Mouse (Mus musculus) midbrain, embryonic 13.5 days (tissue): ENCODE data around the gene Snd1. TPM values are rescaled to one million over a fixed set of nuclear protein-coding genes. Genes with fewer than 3 reads are reported as not detected.

Source experiments
- ATAC-seq: fragments of 200-750 bp; cut with Nextera tagmentation; 2 replicates; pipeline ENCODE4 v1.8.0; 2017; ENCODE audit warnings: mild to moderate bottlenecking, moderate TSS enrichment, moderate library complexity
- H3K27ac ChIP-seq: fragments of 300-500 bp; sonication (generic); 2 replicates; pipeline ENCODE4 v1.5.1; 2015; ENCODE audit warnings: inconsistent platforms, mild to moderate bottlenecking, moderate library complexity
- H3K27me3 ChIP-seq: fragments of 300-500 bp; sonication (generic); 2 replicates; pipeline ENCODE4 v1.6.1; 2015; ENCODE audit warnings: mild to moderate bottlenecking, inconsistent platforms
- H3K36me3 ChIP-seq: fragments of 300-500 bp; sonication (generic); 2 replicates; pipeline ENCODE4 v1.6.1; 2015; ENCODE audit warnings: mild to moderate bottlenecking, inconsistent platforms
- H3K4me1 ChIP-seq: fragments of 300-500 bp; sonication (generic); replicated peaks from 2 replicates; pipeline ENCODE4 v1.6.1; 2015; ENCODE audit warnings: inconsistent platforms
- H3K4me2 ChIP-seq: fragments of 300-500 bp; sonication (generic); replicated peaks from 2 replicates; pipeline ENCODE4 v1.6.1; 2015; ENCODE audit warnings: moderate library complexity, mild to moderate bottlenecking, inconsistent platforms
- H3K4me3 ChIP-seq: fragments of 300-500 bp; sonication (generic); replicated peaks from 2 replicates; pipeline ENCODE4 v1.5.1; 2015; ENCODE audit warnings: mild to moderate bottlenecking, inconsistent platforms
- H3K9ac ChIP-seq: fragments of 300-500 bp; sonication (generic); replicated peaks from 2 replicates; pipeline ENCODE4 v1.6.1; 2015; ENCODE audit warnings: mild to moderate bottlenecking, inconsistent platforms
- H3K9me3 ChIP-seq: fragments of 300-500 bp; sonication (generic); 2 replicates; pipeline ENCODE4 v1.6.1; 2016; ENCODE audit warnings: mild to moderate bottlenecking, inconsistent platforms
- WGBS: fragments of 180-500 bp; shearing (Covaris S2); methylation state at CpG from one replicate; pipeline ENCODE4 v1.1.7; 2015; 5-methylcytosine and 5-hydroxymethylcytosine counted together
- polyA plus RNA-seq: library from polyadenylated mRNA; unstranded; fragments of >200 nt; fragmentation: Nextera tagmentation; extraction: Ambion mirVana; gene quantifications from 2 replicates; pipeline ENCODE4 v1.2.1, GENCODE M21; 2015

Gene Snd1
- polyA plus RNA-seq, 1 experiment from 2014 or later: 86.5 TPM

DNA sequence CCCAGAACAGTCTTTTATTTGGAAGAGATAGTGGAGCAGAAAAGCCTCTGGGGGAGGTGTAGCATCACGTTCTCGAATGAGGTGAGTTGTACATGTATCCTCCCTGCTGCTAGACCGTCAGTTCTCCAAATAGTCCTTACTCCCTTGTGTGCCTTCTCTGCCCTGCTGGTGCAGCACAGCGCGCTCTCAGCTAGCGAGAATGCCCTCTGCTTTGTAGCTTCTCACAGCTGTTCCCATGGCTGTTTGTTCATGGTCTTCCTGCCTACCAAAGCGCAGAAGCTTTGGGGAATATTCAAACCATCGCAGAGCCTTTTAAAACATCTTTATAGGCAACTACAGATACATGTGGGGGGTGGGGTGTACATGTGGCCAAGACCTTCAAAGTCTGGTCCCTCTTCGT, 374.0 kb downstream of the Snd1 start:
- Histone ChIP-seq H3K36me3 (no peaks in the 10 kb centered on the region), H3K27me3 (no peaks in the 10 kb centered on the region), H3K27ac (0 out of 2 replicates have a peak overlapping the region, but pooled peaks have one; percentile 15), H3K9me3 (no peaks in the 10 kb centered on the region), H3K4me1 (peaks cover 57% of the 10 kb centered on the region), H3K9ac (no peak overlapping the region), H3K4me2 (no peak overlapping the region), H3K4me3 (no peak overlapping the region)
- peak; percentile 18; the same call in 1 of the 2 replicates for ATAC-seq
- WGBS: 56% methylated on average over 9 of the region's 9 CpGs

DNA sequence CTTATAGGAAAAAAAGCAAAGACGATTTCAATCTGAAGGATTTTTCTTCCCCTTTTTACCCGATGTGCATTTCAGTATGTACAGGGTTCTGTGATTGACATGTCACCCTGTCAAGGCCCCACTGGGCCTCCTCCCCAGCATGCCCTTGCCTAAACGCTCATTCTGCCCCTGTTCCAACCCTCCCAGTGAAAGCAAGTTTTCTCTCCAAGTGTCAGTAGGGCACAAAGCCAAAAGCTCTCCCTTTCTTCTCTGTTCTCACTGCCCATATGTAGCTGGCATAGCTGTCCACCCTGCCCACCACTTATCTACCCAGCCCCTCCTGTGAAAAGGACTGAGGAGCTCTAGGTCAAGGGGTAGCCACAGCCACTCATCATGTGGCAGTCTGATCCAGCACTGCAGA, 374.4 kb downstream of the Snd1 start:
- WGBS: 39% methylated on average over 3 of the region's 3 CpGs
- Histone ChIP-seq H3K4me1 (peaks cover 61% of the 10 kb centered on the region), H3K27ac (no peak overlapping the region), H3K36me3 (no peaks in the 10 kb centered on the region), H3K4me3 (no peak overlapping the region), H3K9ac (no peak overlapping the region), H3K4me2 (no peak overlapping the region), H3K27me3 (no peaks in the 10 kb centered on the region), H3K9me3 (no peaks in the 10 kb centered on the region)
- 0 out of 2 replicates have a peak, but pooled peaks have one; percentile 34 for ATAC-seq

DNA sequence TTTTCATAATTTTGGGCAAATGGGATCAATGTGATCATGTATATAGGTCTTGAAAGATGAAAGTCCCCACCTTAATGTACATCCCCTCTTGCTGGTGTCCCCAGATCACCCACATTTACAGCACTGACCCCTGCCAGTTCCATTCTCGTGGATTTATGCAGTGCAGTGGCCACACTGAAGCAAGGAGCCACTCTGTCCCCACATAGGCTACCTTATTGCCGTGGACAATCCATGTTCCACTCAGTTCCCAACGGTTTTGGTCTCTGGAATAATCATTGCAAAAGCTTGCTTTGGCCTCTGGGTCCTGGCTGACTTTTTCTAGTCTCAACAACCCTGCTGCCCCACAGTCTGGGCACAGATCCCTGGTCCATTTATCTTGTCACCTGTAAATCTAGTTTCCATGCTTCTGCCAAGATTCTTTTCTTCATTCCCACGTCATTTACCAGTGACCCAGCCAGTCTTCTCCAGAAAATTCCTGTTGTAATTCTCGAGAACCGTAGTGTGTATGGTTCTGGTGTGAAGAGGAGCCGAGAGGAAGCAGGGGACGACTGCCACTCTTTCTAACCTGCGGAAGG, 375.5 kb downstream of the Snd1 start:
- H3K4me3 ChIP-seq: no peak overlapping the region
- H3K9ac ChIP-seq: no peak overlapping the region
- no peaks in the 10 kb centered on the region for H3K9me3 ChIP-seq
- no peak overlapping the region for H3K4me2 ChIP-seq
- 92% methylated on average over 9 of the region's 9 CpGs for WGBS
- peaks cover 62% of the 10 kb centered on the region for H3K4me1 ChIP-seq
- no peaks in the 10 kb centered on the region for H3K27me3 ChIP-seq
- no peak overlapping the region for H3K27ac ChIP-seq
- no peaks in the 10 kb centered on the region for H3K36me3 ChIP-seq
- ATAC-seq: no peak

DNA sequence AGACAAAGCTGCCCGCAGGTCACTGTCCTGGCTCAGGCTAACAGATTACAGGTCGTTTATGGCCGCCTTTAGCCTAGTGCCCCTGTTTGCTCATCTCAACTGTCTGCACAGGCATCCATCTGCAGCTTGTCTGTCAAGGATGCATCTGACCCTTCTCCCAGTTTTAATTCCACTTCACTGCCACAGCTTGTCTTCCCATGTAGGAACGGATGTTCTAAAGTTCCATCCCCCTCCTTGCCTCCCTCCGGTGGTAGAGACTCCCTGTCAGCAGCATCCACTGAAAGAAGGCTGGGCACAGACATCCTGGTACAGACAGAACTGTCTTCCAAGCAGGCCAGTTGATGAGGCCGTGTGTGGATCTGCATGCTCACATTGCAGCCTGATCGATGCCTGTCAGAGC, 377.4 kb downstream of the Snd1 start:
- Histone ChIP-seq H3K4me1 (peaks cover 59% of the 10 kb centered on the region), H3K27ac (0 out of 2 replicates have a peak overlapping the region, but pooled peaks have one; percentile 19), H3K4me3 (no peak overlapping the region), H3K4me2 (no peak overlapping the region), H3K36me3 (no peaks in the 10 kb centered on the region), H3K9ac (no peak overlapping the region), H3K9me3 (no peaks in the 10 kb centered on the region), H3K27me3 (no peaks in the 10 kb centered on the region)
- ATAC-seq: no peak
- 73% methylated on average over 7 of the region's 7 CpGs for WGBS

DNA sequence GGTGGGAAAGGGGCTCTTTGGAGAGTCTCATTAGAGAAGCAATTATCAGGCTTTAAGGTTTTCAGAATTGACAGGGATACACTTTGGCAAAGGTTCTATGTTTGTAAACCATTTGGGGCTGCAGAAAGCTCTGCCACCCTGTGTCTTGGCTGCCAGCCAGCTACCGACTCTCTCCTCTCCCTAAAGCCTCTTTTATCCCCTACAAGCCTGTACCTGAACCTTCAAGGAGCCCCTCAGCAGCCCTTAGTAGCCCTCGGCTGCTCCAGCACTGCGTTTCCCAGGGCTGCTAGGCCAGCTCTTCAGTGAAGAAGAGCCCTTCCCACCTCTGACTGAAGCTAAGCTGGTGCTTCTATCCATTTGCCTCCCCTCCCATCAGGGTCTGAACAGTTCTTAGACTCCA, 378.2 kb downstream of the Snd1 start:
- Histone ChIP-seq H3K4me2 (no peak overlapping the region), H3K4me3 (no peak overlapping the region), H3K27ac (peak overlapping the region; percentile 35), H3K9me3 (no peaks in the 10 kb centered on the region), H3K4me1 (peaks cover 51% of the 10 kb centered on the region), H3K36me3 (no peaks in the 10 kb centered on the region), H3K27me3 (no peaks in the 10 kb centered on the region), H3K9ac (0 out of 2 replicates have a peak overlapping the region, but pooled peaks have one; percentile 2)
- WGBS: 22% methylated on average over 3 of the region's 3 CpGs
- ATAC-seq: no peak

DNA sequence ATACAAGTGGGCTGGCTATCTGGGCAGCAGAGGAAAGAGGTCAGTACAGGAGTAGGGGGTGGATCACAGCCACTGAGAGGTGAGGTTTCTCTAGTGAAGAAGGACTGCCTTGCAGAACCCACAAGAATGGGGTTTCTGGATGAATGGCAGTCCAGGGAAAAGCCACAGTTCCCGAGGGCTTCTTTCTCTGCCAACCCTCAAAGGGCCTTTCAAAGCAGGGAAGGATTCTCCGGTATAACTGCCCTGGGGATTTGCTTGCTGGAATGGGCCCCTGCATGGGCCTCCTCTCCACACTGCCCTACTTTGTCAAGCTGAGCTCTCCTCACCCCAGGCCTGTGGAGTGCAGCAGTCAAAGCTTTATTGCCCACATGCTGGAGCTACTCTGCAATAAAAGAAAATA, 378.7 kb downstream of the Snd1 start:
- Histone ChIP-seq H3K9me3 (no peaks in the 10 kb centered on the region), H3K4me1 (peaks cover 47% of the 10 kb centered on the region), H3K9ac (no peak overlapping the region), H3K27me3 (no peaks in the 10 kb centered on the region), H3K36me3 (no peaks in the 10 kb centered on the region), H3K4me2 (no peak overlapping the region), H3K4me3 (no peak overlapping the region), H3K27ac (peak overlapping the region; percentile 35)
- WGBS: 9% methylated on average over 2 of the region's 2 CpGs
- ATAC-seq: no peak

DNA sequence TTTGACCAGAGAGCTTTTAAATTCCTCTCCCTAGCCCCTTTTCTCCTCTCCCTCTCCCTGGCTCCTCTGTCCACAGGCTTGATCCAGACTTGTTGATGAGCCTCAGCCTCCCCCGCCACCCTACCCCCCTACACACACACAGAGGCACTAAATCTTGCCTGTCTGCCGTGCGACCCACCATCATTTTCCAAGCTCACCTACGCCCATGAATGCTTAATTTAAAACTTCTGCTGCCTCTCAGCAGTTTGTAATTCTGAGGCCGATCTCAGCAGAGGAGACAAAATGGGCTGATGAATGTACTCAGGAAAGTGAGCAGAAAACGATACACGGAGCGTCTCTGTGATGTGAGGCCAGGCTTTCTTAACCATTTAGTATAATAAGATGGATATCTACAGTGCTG, 379.7 kb downstream of the Snd1 start:
- no peak for ATAC-seq
- Histone ChIP-seq H3K9ac (no peak overlapping the region), H3K9me3 (no peaks in the 10 kb centered on the region), H3K27ac (no peak overlapping the region), H3K4me3 (no peak overlapping the region), H3K4me1 (peaks cover 37% of the 10 kb centered on the region), H3K27me3 (no peaks in the 10 kb centered on the region), H3K36me3 (no peaks in the 10 kb centered on the region), H3K4me2 (no peak overlapping the region)
- 53% methylated on average over 8 of the region's 8 CpGs for WGBS

DNA sequence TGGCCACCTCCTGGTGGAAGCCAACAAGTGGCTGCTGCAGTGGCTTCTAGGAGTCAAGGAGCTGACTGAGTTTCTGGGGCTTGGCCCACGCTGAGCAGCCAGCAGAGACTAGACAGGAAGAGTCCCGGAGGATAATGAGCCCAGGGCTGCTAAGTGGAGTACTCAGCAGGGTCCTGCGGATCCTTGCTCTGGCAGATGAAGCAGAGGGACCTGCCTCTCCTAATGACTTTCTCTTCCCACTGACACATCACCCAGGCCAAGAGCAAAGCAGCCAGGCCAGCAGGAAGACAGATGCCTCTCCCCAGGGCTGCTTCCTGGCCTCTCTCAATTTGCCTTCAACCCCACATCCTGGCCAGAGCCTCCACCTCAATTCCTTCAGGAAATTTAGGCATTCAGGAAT, 380.5 kb downstream of the Snd1 start:
- H3K36me3 ChIP-seq: no peaks in the 10 kb centered on the region
- peaks cover 42% of the 10 kb centered on the region for H3K4me1 ChIP-seq
- no peak overlapping the region for H3K27ac ChIP-seq
- no peaks in the 10 kb centered on the region for H3K9me3 ChIP-seq
- H3K4me3 ChIP-seq: no peak overlapping the region
- no peak overlapping the region for H3K9ac ChIP-seq
- H3K4me2 ChIP-seq: no peak overlapping the region
- no peaks in the 10 kb centered on the region for H3K27me3 ChIP-seq
- 24% methylated on average over 3 of the region's 3 CpGs for WGBS
- no peak; the same call in 1 of the 2 replicates for ATAC-seq

DNA sequence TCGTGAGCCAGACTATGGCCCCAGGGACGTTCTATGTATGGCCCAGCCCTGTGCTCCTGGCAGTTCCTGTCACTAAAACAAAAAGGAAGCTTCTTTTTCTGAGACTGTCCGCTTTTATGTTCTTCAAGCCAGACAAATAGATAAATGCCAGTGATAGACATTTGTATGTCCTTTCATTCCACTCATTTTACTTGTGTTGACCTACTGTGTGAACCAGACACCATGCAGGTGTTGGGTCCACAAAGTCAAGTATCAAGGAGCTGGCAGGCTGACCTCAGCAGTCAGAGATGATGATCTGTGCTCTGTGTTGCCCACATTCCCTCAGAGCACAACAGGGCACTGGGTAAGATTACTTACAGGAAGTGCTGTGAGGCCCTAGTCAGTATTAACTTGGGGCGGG, 381.9 kb downstream of the Snd1 start:
- Histone ChIP-seq H3K9me3 (no peaks in the 10 kb centered on the region), H3K4me3 (no peak overlapping the region), H3K27ac (no peak overlapping the region), H3K4me1 (peaks cover 42% of the 10 kb centered on the region), H3K36me3 (no peaks in the 10 kb centered on the region), H3K27me3 (no peaks in the 10 kb centered on the region), H3K4me2 (no peak overlapping the region), H3K9ac (no peak overlapping the region)
- ATAC-seq: no peak
- 89% methylated on average over 4 of the region's 4 CpGs for WGBS

DNA sequence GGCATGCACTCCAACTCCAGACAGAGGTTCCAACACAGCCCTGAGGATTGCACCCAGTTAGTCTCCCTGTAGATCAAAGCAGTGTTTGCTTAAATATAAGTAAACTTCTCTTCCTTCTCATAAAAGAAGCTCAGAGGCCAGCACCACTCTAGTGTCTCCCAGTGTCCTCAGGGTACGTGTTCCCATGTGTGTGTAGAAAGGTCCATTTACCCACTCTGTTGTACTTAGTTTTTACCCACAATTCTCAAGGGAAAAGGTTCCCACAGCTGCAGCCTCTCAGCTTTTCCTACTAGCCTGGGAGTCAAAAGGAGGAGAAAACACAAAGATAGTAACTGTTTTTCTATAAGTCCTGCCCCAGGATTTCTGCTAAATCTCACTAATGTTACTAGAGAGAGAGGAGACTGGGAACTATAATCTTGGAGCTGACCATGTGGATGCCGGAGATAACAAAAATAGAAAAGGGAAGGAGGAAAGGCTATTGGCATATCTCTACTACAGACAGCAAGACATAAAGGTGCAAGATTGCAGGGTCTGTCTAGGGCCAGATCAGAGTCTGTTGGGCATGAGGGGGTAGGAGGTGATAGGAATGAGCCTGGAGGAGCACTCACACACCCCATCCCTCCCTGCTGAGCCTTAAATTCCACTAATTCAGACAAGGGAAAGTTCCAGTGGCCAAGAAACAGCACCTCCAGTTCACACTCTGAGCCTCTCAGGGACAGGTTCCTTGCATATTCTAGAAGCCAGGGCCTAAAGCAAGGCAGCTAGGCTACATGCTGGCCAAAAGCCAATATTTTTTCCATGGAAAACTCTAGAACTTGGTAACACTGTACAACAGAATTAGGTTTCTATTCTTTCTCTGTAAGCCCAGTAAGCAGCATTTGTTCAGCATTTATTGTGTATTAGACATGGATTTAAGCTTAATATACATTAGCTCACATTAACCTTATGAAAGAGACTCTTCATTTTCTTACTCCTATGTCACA, 382.6 kb downstream of the Snd1 start:
- Histone ChIP-seq H3K4me2 (no peak overlapping the region), H3K9me3 (no peaks in the 10 kb centered on the region), H3K36me3 (no peaks in the 10 kb centered on the region), H3K4me3 (no peak overlapping the region), H3K4me1 (peaks cover 41% of the 10 kb centered on the region), H3K9ac (no peak overlapping the region), H3K27ac (no peak overlapping the region), H3K27me3 (no peaks in the 10 kb centered on the region)
- no peak for ATAC-seq
- 69% methylated on average over 2 of the region's 2 CpGs for WGBS

DNA sequence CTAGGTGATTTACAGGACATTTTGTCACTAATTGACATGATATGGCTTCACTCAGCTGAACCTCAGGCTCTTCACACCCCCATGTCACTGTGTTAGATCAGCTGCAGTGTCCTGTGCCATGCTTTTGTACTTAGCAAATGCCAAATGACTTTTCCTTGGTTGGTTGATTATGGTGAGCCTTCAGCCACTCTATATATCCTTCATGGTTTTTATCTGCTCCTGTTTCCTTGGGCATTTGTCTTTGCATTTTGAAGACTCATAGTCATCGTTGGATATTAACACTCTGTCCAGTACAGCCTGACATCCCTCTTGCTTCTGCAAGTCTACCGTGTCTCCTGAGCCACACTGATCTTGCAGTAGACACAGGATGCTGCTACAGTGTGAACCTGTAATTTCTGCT, 384.2 kb downstream of the Snd1 start:
- no peak overlapping the region for H3K27ac ChIP-seq
- H3K4me3 ChIP-seq: no peak overlapping the region
- no peaks in the 10 kb centered on the region for H3K36me3 ChIP-seq
- WGBS: 90% methylated on average over 2 of the region's 2 CpGs
- ATAC-seq: no peak
- H3K4me2 ChIP-seq: no peak overlapping the region
- no peak overlapping the region for H3K9ac ChIP-seq
- H3K27me3 ChIP-seq: no peaks in the 10 kb centered on the region
- no peaks in the 10 kb centered on the region for H3K9me3 ChIP-seq
- peaks cover 29% of the 10 kb centered on the region for H3K4me1 ChIP-seq

DNA sequence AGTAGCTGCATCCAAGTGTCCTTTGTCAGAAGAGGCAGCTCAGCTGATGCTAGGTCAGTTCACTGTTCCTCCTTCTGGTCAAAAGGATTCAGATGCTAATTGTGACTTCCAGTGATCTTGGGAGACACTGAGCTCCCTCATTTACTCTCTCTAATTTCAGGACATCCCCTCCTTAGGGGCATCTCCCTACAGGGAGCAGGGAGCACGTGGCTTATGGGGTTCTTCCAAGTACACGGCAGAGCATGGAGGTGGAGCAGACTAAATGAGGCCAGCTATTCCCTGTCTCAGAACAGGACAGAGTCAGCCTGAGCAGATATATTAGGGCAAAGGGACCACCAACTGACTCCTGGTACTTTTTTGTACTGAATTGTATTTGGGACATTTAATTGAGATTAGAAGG, 385.5 kb downstream of the Snd1 start:
- 23% methylated on average over 2 of the region's 2 CpGs for WGBS
- H3K4me1 ChIP-seq: peaks cover 29% of the 10 kb centered on the region
- no peaks in the 10 kb centered on the region for H3K36me3 ChIP-seq
- no peak overlapping the region for H3K4me3 ChIP-seq
- H3K9me3 ChIP-seq: no peaks in the 10 kb centered on the region
- H3K4me2 ChIP-seq: no peak overlapping the region
- H3K27ac ChIP-seq: no peak overlapping the region
- no peaks in the 10 kb centered on the region for H3K27me3 ChIP-seq
- ATAC-seq: no peak
- H3K9ac ChIP-seq: no peak overlapping the region
